Mouse (Mus musculus) liver, embryonic 11.5 days (tissue): ENCODE data around the gene Asf1a. TPM values are rescaled to one million over a fixed set of nuclear protein-coding genes. Genes with fewer than 3 reads are reported as not detected.
"Not testable (repeated sequence)": the region's sequence is repeated elsewhere in the genome, so short reads cannot be mapped to it uniquely, and the experiment has no call there.

Experiments
- ATAC-seq: fragments of 200-750 bp; cut with Nextera tagmentation; replicated peaks from 2 replicates; pipeline ENCODE4 v1.8.0; 2017; ENCODE audit warnings: moderate number of reproducible peaks, mild to moderate bottlenecking, moderate TSS enrichment, moderate library complexity; ENCODE audit not compliant: low FRiP score
- DNase-seq: peaks from one replicate; pipeline ENCODE4 v3.0.0-alpha.2; 2017; ENCODE audit warnings: low spot score
- H3K27ac ChIP-seq: fragments of 300-500 bp; sonication (generic); 2 replicates; pipeline ENCODE4 v1.5.1; 2014; ENCODE audit warnings: mild to moderate bottlenecking, low read depth, low read length, control low read depth
- H3K27me3 ChIP-seq: fragments of 300-500 bp; sonication (generic); replicated peaks from 2 replicates; pipeline ENCODE4 v1.6.1; 2014; ENCODE audit warnings: low read length, mixed read lengths; ENCODE audit not compliant: control insufficient read depth, insufficient read depth
- H3K36me3 ChIP-seq: fragments of 300-500 bp; sonication (generic); 2 replicates; pipeline ENCODE4 v1.6.1; 2014; ENCODE audit warnings: mild to moderate bottlenecking, low read length, moderate library complexity, mixed read lengths; ENCODE audit not compliant: control insufficient read depth, insufficient read depth
- H3K4me1 ChIP-seq: fragments of 300-500 bp; sonication (generic); replicated peaks from 2 replicates; pipeline ENCODE4 v1.6.1; 2014; ENCODE audit warnings: low read length, mixed read lengths; ENCODE audit not compliant: control insufficient read depth, insufficient read depth
- H3K4me2 ChIP-seq: fragments of 300-500 bp; sonication (generic); 2 replicates; pipeline ENCODE4 v1.6.1; 2014; ENCODE audit warnings: mild to moderate bottlenecking, control low read depth, moderate library complexity
- H3K4me3 ChIP-seq: fragments of 300-500 bp; sonication (generic); 2 replicates; pipeline ENCODE4 v1.5.1; 2014; ENCODE audit warnings: low read depth, low read length, control low read depth
- H3K9ac ChIP-seq: fragments of 300-500 bp; sonication (generic); 2 replicates; pipeline ENCODE4 v1.6.1; 2014; ENCODE audit warnings: low read depth, low read length, control low read depth
- H3K9me3 ChIP-seq: fragments of 300-500 bp; sonication (generic); 2 replicates; pipeline ENCODE4 v1.6.1; 2016; ENCODE audit warnings: low read length, inconsistent platforms, mixed read lengths; ENCODE audit not compliant: control insufficient read depth
- WGBS: fragments of 180-500 bp; shearing (Covaris S2); extraction: QIAGEN DNeasy Blood & Tissue Kit; methylation state at CpG from one replicate; pipeline ENCODE4 v1.1.7; 2014; 5-methylcytosine and 5-hydroxymethylcytosine counted together
- polyA plus RNA-seq: library from polyadenylated mRNA; unstranded; fragments of >200 nt; fragmentation: Nextera tagmentation; extraction: Ambion mirVana; gene quantifications from 2 replicates; pipeline ENCODE4 v1.2.1, GENCODE M21; 2014

Gene Asf1a
- polyA plus RNA-seq, 1 experiment from 2014 or later, result 175 TPM

GRCm38 (mm10) chr10:53629247-53629917 is 32.8 kb downstream of the Asf1a start:
- Histone ChIP-seq H3K9me3 (no peaks in the 10 kb centered on the region), H3K4me1 (0 out of 2 replicates have a peak, but pooled peaks cover 2% of the 10 kb centered on the region), H3K27me3 (no peaks in the 10 kb centered on the region), H3K4me2 (peak overlapping the region; percentile 68), H3K36me3 (peaks cover 4% of the 10 kb centered on the region), H3K9ac (peak overlapping the region; percentile 86), H3K4me3 (peak overlapping the region; percentile 79), H3K27ac (peak overlapping the region; percentile 93)
- peak; percentile 81 for ATAC-seq
- peak; percentile 89 for DNase-seq
- WGBS, result under 1% methylated on average over 67 of the region's 67 CpGs

- no peaks in the 10 kb centered on the region for H3K9me3 ChIP-seq
- peaks cover 4% of the 10 kb centered on the region; the same call in 1 of the 2 replicates for H3K36me3 ChIP-seq
- ATAC-seq (peak; percentile 93), DNase-seq (peak; percentile 99)
- under 1% methylated on average over 33 of the region's 35 CpGs for WGBS
- H3K27me3 ChIP-seq, result no peaks in the 10 kb centered on the region
- peak overlapping the region; percentile 86 for H3K9ac ChIP-seq
- peak overlapping the region; percentile 68 for H3K4me2 ChIP-seq
- 0 out of 2 replicates have a peak, but pooled peaks cover 2% of the 10 kb centered on the region for H3K4me1 ChIP-seq
- peak overlapping the region; percentile 79 for H3K4me3 ChIP-seq
- peak overlapping the region; percentile 93 for H3K27ac ChIP-seq
These were observed 33.3 kb downstream of the Asf1a start for GRCm38 (mm10) chr10:53629918-53630250.

- DNase-seq, H3K36me3 ChIP-seq, H3K27me3 ChIP-seq, H3K9me3 ChIP-seq, H3K4me1 ChIP-seq, ATAC-seq: not testable (repeated sequence)
- H3K4me3 ChIP-seq, result peak within 1 kb of the TSS; percentile 79
- 51% methylated on average over 10 of the region's 10 CpGs for WGBS
- peak within 1 kb of the TSS; percentile 68 for H3K4me2 ChIP-seq
- peak within 1 kb of the TSS; percentile 93 for H3K27ac ChIP-seq
- H3K9ac ChIP-seq, result peak within 1 kb of the TSS; percentile 86
These were observed 33.8 kb downstream of the Asf1a start, which contains the start of gene Mcm9 for GRCm38 (mm10) chr10:53630339-53630738. TSS of gene Mcm9 (minus strand) at chr10:53630439.

- H3K27ac ChIP-seq, result no peak overlapping the region
- WGBS, result 82% methylated on average over 10 of the region's 10 CpGs
- H3K9me3 ChIP-seq, result no peaks in the 10 kb centered on the region
- H3K9ac ChIP-seq, result no peak overlapping the region
- H3K4me2 ChIP-seq, result no peak overlapping the region
- ATAC-seq (no peak), DNase-seq (no peak)
- H3K36me3 ChIP-seq, result no peaks in the 10 kb centered on the region
- no peaks in the 10 kb centered on the region for H3K27me3 ChIP-seq
- no peak overlapping the region for H3K4me3 ChIP-seq
- no peaks in the 10 kb centered on the region for H3K4me1 ChIP-seq
These were observed 37.6 kb downstream of the Asf1a start for GRCm38 (mm10) chr10:53634160-53634559.

- Histone ChIP-seq H3K4me2 (no peak overlapping the region), H3K36me3 (no peaks in the 10 kb centered on the region), H3K27me3 (no peaks in the 10 kb centered on the region), H3K9ac (no peak overlapping the region), H3K27ac (no peak overlapping the region), H3K9me3 (no peaks in the 10 kb centered on the region), H3K4me3 (no peak overlapping the region), H3K4me1 (no peaks in the 10 kb centered on the region)
- ATAC-seq, result no peak
- no peak for DNase-seq
- 52% methylated on average over 13 of the region's 13 CpGs for WGBS
These were observed 38.9 kb downstream of the Asf1a start for GRCm38 (mm10) chr10:53635246-53635971.

- no peak overlapping the region for H3K4me3 ChIP-seq
- no peak overlapping the region for H3K27ac ChIP-seq
- no peaks in the 10 kb centered on the region for H3K9me3 ChIP-seq
- no peak overlapping the region for H3K9ac ChIP-seq
- no peaks in the 10 kb centered on the region for H3K36me3 ChIP-seq
- ATAC-seq (no peak), DNase-seq (no peak)
- no peak overlapping the region for H3K4me2 ChIP-seq
- H3K27me3 ChIP-seq, result no peaks in the 10 kb centered on the region
- H3K4me1 ChIP-seq, result no peaks in the 10 kb centered on the region
These were observed 45.0 kb downstream of the Asf1a start for GRCm38 (mm10) chr10:53641507-53641906.

- Histone ChIP-seq H3K9ac (no peak overlapping the region), H3K4me1 (no peaks in the 10 kb centered on the region), H3K4me3 (no peak overlapping the region), H3K4me2 (no peak overlapping the region), H3K9me3 (no peaks in the 10 kb centered on the region), H3K27me3 (no peaks in the 10 kb centered on the region), H3K36me3 (no peaks in the 10 kb centered on the region), H3K27ac (no peak overlapping the region)
- 78% methylated on average over 2 of the region's 2 CpGs for WGBS
- no peak for ATAC-seq
- no peak for DNase-seq
These were observed 54.1 kb downstream of the Asf1a start for GRCm38 (mm10) chr10:53650683-53651082.

GRCm38 (mm10) chr10:53654239-53654638 is 57.7 kb downstream of the Asf1a start:
- H3K36me3 ChIP-seq, H3K4me2 ChIP-seq, H3K4me3 ChIP-seq, H3K4me1 ChIP-seq, DNase-seq, H3K9me3 ChIP-seq, ATAC-seq, H3K27me3 ChIP-seq, H3K9ac ChIP-seq, H3K27ac ChIP-seq: not testable (repeated sequence)
- WGBS, result 64% methylated on average over 5 of the region's 5 CpGs
